Mouse (Mus musculus): Measurements from ENCODE around the gene Ppp1r13b.

GRCm38 (mm10) chr12:111803538-111803937 lies 104.4 kb downstream of the Ppp1r13b start:
- TF ChIP-seq POLR2A (IDR thresholded peaks at IDR 0.05; ENCODE audit: low read depth, low read length) (no peak), CTCF (IDR thresholded peaks at IDR 0.05; ENCODE audit: extremely low read depth, insufficient read depth, insufficient read length, insufficient replicate concordance) (no peak)
